Mouse (Mus musculus) megakaryocyte, embryonic 14.5 days (primary cell): Measurements from ENCODE around the gene Gm21988. TPM values are rescaled to one million over a fixed set of nuclear protein-coding genes. Genes with fewer than 3 reads are reported as not detected.

Experiments used
- H3K27me3 ChIP-seq: replicated peaks from 2 replicates; pipeline ENCODE3; 2012; ENCODE audit warnings: inconsistent platforms
- H3K36me3 ChIP-seq: replicated peaks from 2 replicates; pipeline ENCODE3; 2012; ENCODE audit warnings: low read length, inconsistent platforms, mixed read lengths
- H3K4me1 ChIP-seq: 2 replicates; pipeline ENCODE4 v1.6.1; 2012; ENCODE audit warnings: inconsistent platforms
- H3K4me3 ChIP-seq: replicated peaks from 2 replicates; pipeline ENCODE3; 2012; ENCODE audit warnings: moderate library complexity, mild to moderate bottlenecking, inconsistent platforms
- H3K9me3 ChIP-seq: 2 replicates; pipeline ENCODE4 v1.6.1; 2012; ENCODE audit warnings: inconsistent platforms
- FLI1 ChIP-seq: IDR thresholded peaks from 2 replicates; pipeline ENCODE4 v1.6.1; 2012; ENCODE audit warnings: low read length, inconsistent platforms, mixed read lengths
- GATA1 ChIP-seq: IDR thresholded peaks from 3 replicates; pipeline ENCODE4 v1.6.1; 2012; ENCODE audit warnings: mixed read lengths, low read length, inconsistent platforms, borderline replicate concordance
- polyA plus RNA-seq: library from polyadenylated mRNA; stranded (reverse); fragments of >175 nt; gene quantifications from 2 replicates; pipeline ENCODE4 v1.2.3, GENCODE M21; 2012; ENCODE audit warnings: low replicate concordance; ENCODE audit not compliant: insufficient read depth

Gene Gm21988
- polyA plus RNA-seq, 1 experiment = 41.9 TPM

- no peak overlapping the region for H3K4me3 ChIP-seq
- H3K4me1 ChIP-seq = peaks cover 45% of the 10 kb centered on the region
- peaks cover 38% of the 10 kb centered on the region for H3K36me3 ChIP-seq
- TF ChIP-seq FLI1 (no peak), GATA1 (no peak)
- peaks cover 13% of the 10 kb centered on the region; the same call in 1 of the 2 replicates for H3K9me3 ChIP-seq
- H3K27me3 ChIP-seq = peaks cover 2% of the 10 kb centered on the region
These were observed 26.2 kb upstream of the Gm21988 start for GRCm38 (mm10) chr11:70265819-70266218.

DNA sequence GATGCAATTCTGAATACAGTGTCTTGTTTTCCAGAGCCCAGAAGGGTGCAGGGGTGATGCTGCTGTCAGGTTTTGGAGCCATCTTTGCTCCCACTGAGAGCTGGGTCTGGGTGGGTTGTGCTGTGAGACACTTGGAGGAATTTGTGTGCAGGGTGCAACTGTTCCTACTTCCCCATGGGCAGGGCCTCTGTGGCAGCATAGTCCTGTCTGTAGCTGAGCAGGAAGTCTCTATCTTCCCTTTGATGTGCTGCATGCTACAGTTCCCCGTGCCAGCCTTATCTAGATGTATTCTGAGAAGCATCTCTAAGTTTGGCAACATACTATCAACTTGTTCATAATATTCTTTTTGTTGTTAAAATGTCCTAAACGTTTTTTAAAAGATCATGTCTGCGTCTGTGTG lies 25.6 kb upstream of the Gm21988 start:
- Histone ChIP-seq H3K36me3 (peaks cover 44% of the 10 kb centered on the region), H3K4me1 (peaks cover 45% of the 10 kb centered on the region), H3K27me3 (peaks cover 2% of the 10 kb centered on the region), H3K4me3 (peak overlapping the region; percentile 57), H3K9me3 (peaks cover 19% of the 10 kb centered on the region; the same call in 1 of the 2 replicates)
- no peak for TF ChIP-seq GATA1

- H3K9me3 ChIP-seq = peaks cover 22% of the 10 kb centered on the region; the same call in 1 of the 2 replicates
- no peak overlapping the region for H3K4me3 ChIP-seq
- H3K27me3 ChIP-seq = peaks cover 11% of the 10 kb centered on the region
- H3K4me1 ChIP-seq = peaks cover 55% of the 10 kb centered on the region
- H3K36me3 ChIP-seq = peaks cover 44% of the 10 kb centered on the region
- TF ChIP-seq GATA1 (no peak), FLI1 (no peak)
These were observed 19.4 kb upstream of the Gm21988 start for GRCm38 (mm10) chr11:70259035-70259434.

GRCm38 (mm10) chr11:70254931-70255531 lies 15.4 kb upstream of the Gm21988 start, which contains the start of gene Alox12:
TSS of gene Alox12 (minus strand) at chr11:70255353.
- no peak for TF ChIP-seq FLI1
- TF ChIP-seq GATA1 = no peak
- H3K4me1 ChIP-seq = peaks cover 86% of the 10 kb centered on the region
- H3K27me3 ChIP-seq = peaks cover 9% of the 10 kb centered on the region
- H3K4me3 ChIP-seq = peak within 1 kb of the TSS; percentile 94
- peaks cover 3% of the 10 kb centered on the region; the same call in 1 of the 2 replicates for H3K9me3 ChIP-seq
- peaks cover 61% of the 10 kb centered on the region for H3K36me3 ChIP-seq

GRCm38 (mm10) chr11:70254337-70254736 lies 14.7 kb upstream of the Gm21988 start:
- Histone ChIP-seq H3K27me3 (peaks cover 9% of the 10 kb centered on the region), H3K36me3 (peaks cover 68% of the 10 kb centered on the region), H3K4me1 (peaks cover 90% of the 10 kb centered on the region), H3K9me3 (peaks cover 3% of the 10 kb centered on the region; the same call in 1 of the 2 replicates), H3K4me3 (peak overlapping the region; percentile 94)
- no peak for TF ChIP-seq FLI1
- TF ChIP-seq GATA1 = no peak

GRCm38 (mm10) chr11:70251853-70252252 lies 12.2 kb upstream of the Gm21988 start:
- Histone ChIP-seq H3K4me3 (peak overlapping the region; percentile 94), H3K36me3 (peaks cover 86% of the 10 kb centered on the region), H3K27me3 (no peaks in the 10 kb centered on the region), H3K4me1 (peaks cover 97% of the 10 kb centered on the region), H3K9me3 (peaks cover 3% of the 10 kb centered on the region; the same call in 1 of the 2 replicates)
- no peak for TF ChIP-seq GATA1
- TF ChIP-seq FLI1 = no peak

GRCm38 (mm10) chr11:70250150-70250549 lies 10.5 kb upstream of the Gm21988 start:
- Histone ChIP-seq H3K4me3 (peak overlapping the region; percentile 94), H3K27me3 (no peaks in the 10 kb centered on the region), H3K9me3 (no peaks in the 10 kb centered on the region), H3K36me3 (peaks cover 92% of the 10 kb centered on the region), H3K4me1 (peaks cover 93% of the 10 kb centered on the region)
- TF ChIP-seq FLI1 (no peak), GATA1 (no peak)

- Histone ChIP-seq H3K36me3 (peaks cover 93% of the 10 kb centered on the region), H3K9me3 (no peaks in the 10 kb centered on the region), H3K27me3 (no peaks in the 10 kb centered on the region), H3K4me3 (no peak overlapping the region), H3K4me1 (peaks cover 82% of the 10 kb centered on the region)
- no peak for TF ChIP-seq FLI1
- TF ChIP-seq GATA1 = no peak
These were observed 7.7 kb upstream of the Gm21988 start for GRCm38 (mm10) chr11:70247136-70247845.

DNA sequence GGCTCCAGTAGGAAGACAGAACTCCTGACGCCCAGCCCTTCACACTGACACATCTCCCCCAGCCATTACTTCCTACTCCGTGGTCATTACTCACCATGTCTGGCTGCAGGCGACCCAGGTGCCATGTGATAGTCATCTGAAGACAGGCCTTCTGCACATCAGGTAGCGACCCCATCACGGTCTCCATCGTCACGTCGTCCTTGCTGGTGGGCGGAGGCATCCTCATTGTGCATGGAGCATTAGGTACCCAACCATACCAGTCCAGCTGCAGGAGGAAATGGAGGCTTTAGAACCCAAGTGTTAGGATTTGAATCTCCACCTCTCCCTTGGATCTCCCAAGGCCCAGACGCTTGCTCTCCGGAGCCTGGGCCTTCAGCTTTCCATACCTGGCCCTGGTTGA lies 3.0 kb upstream of the Gm21988 start:
- TF ChIP-seq FLI1 (no peak), GATA1 (no peak)
- Histone ChIP-seq H3K9me3 (no peaks in the 10 kb centered on the region), H3K36me3 (peaks cover 69% of the 10 kb centered on the region), H3K4me3 (peak overlapping the region; percentile 62), H3K27me3 (no peaks in the 10 kb centered on the region), H3K4me1 (peaks cover 61% of the 10 kb centered on the region)
